Mouse (Mus musculus) intestine, postnatal 0 days (tissue): ENCODE measurements at regions not wholly inside any gene's neighbourhood (a gene's known extent, or its start where the extent isn't known, plus 50 kb on each side); places are given as distances from the start of the nearest gene placed in this dataset.
A peak's percentile ranks its signal among the peaks of the same experiment; 100 is the strongest.

Experiments used
- ATAC-seq: fragments of 200-750 bp; cut with Nextera tagmentation; 2 replicates; pipeline ENCODE4 v1.8.0; 2017; ENCODE audit warnings: mild to moderate bottlenecking, moderate TSS enrichment, moderate library complexity
- H3K27ac ChIP-seq: fragments of 300-500 bp; sonication (generic); 2 replicates; pipeline ENCODE4 v1.5.1; 2014; ENCODE audit warnings: mild to moderate bottlenecking, low read depth, low read length, moderate library complexity
- H3K27me3 ChIP-seq: fragments of 300-500 bp; sonication (generic); replicated peaks from 2 replicates; pipeline ENCODE4 v1.6.1; 2014; ENCODE audit warnings: low read length, mixed read lengths; ENCODE audit not compliant: control insufficient read depth, insufficient read depth
- H3K36me3 ChIP-seq: fragments of 300-500 bp; sonication (generic); 2 replicates; pipeline ENCODE4 v1.6.1; 2014; ENCODE audit warnings: mild to moderate bottlenecking, moderate library complexity; ENCODE audit not compliant: control insufficient read depth, insufficient read depth
- H3K4me1 ChIP-seq: fragments of 300-500 bp; sonication (generic); replicated peaks from 2 replicates; pipeline ENCODE4 v1.6.1; 2014; ENCODE audit warnings: antibody characterized with exemption, low read length, mixed read lengths; ENCODE audit not compliant: control insufficient read depth, insufficient read depth
- H3K4me2 ChIP-seq: fragments of 300-500 bp; sonication (generic); replicated peaks from 2 replicates; pipeline ENCODE4 v1.6.1; 2014; ENCODE audit warnings: low read depth, mild to moderate bottlenecking, moderate library complexity
- H3K4me3 ChIP-seq: fragments of 300-500 bp; sonication (generic); 2 replicates; pipeline ENCODE4 v1.5.1; 2014; ENCODE audit warnings: low read depth, low read length
- H3K9ac ChIP-seq: fragments of 300-500 bp; sonication (generic); 2 replicates; pipeline ENCODE4 v1.6.1; 2014; ENCODE audit warnings: mild to moderate bottlenecking, low read depth, low read length
- H3K9me3 ChIP-seq: fragments of 300-500 bp; sonication (generic); 2 replicates; pipeline ENCODE4 v1.6.1; 2016; ENCODE audit warnings: mixed run types; ENCODE audit not compliant: control insufficient read depth
- CTCF ChIP-seq: sonication (generic); IDR thresholded peaks from 2 replicates; pipeline ENCODE4 v1.5.1; 2016; ENCODE audit warnings: low read depth, mild to moderate bottlenecking, control low read depth, antibody characterized with exemption, moderate library complexity
- WGBS: fragments of 180-500 bp; shearing (Covaris S2); extraction: QIAGEN DNeasy Blood & Tissue Kit; methylation state at CpG from one replicate; pipeline ENCODE4 v1.1.7; 2014; 5-methylcytosine and 5-hydroxymethylcytosine counted together

DNA sequence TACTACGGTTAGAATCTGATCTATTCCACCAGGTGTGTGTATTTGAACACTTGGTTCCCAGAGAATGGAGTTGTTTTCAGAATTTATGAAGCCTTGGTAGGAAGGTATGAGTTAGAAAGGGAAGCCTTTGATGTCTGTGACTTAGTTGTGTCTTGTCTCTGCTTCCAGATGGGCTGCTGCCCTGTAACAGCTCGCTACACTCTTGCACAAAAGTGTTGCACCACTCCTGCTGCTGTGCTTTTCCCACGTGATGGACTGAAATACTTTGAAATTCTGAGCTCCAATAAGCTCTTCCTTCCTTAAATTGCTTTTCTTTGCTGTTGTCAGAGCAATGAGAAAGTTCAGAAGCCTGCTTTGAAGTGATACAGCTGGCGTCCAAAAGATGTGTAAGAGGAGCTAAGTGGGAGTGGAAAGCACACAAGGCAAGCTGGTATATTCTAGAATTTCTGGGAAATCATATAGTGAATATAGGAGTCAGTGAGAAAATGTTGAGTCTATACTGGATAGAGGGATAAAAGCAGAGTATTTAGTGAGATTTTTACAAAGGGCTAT, 174.9 kb upstream of the Kcnq5 start:
- Histone ChIP-seq H3K27me3 (no peaks in the 10 kb centered on the region), H3K9me3 (no peaks in the 10 kb centered on the region), H3K4me1 (no peaks in the 10 kb centered on the region), H3K27ac (no peak overlapping the region), H3K4me3 (no peak overlapping the region), H3K36me3 (no peaks in the 10 kb centered on the region), H3K4me2 (no peak overlapping the region), H3K9ac (no peak overlapping the region)
- WGBS = 52% methylated on average over 4 of the region's 4 CpGs
- TF ChIP-seq CTCF = no peak
- ATAC-seq = no peak

DNA sequence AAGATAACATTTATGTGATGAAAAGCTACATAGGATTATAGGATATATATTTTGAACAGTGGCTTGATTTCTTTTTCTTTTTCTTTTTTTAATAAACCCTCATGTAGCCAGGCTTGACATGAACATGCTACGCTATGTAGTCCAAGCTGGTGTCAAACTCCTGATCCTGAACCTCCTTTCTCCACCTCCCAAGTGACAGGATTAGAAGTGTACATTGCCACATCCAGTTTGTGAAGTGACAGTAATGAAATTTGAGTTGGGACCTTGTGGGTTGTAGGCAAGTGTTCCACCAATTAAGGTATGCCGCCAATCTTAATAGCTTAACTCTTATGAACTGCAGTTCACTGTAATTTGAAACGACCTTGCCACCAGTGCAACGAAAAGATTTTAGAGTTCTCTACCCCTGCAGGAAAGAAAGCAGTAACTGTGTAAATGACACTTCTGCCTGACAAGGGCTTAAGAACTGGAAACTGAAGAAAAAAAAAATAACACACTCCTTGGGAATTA, 156.6 kb upstream of the Kcnq5 start:
- 69% methylated on average over 4 of the region's 4 CpGs for WGBS
- H3K36me3 ChIP-seq = no peaks in the 10 kb centered on the region
- H3K27ac ChIP-seq = no peak overlapping the region
- no peak overlapping the region for H3K4me2 ChIP-seq
- no peaks in the 10 kb centered on the region for H3K27me3 ChIP-seq
- no peaks in the 10 kb centered on the region for H3K9me3 ChIP-seq
- TF ChIP-seq CTCF = no peak
- H3K4me1 ChIP-seq = no peaks in the 10 kb centered on the region
- H3K9ac ChIP-seq = no peak overlapping the region
- ATAC-seq = no peak
- H3K4me3 ChIP-seq = no peak overlapping the region

DNA sequence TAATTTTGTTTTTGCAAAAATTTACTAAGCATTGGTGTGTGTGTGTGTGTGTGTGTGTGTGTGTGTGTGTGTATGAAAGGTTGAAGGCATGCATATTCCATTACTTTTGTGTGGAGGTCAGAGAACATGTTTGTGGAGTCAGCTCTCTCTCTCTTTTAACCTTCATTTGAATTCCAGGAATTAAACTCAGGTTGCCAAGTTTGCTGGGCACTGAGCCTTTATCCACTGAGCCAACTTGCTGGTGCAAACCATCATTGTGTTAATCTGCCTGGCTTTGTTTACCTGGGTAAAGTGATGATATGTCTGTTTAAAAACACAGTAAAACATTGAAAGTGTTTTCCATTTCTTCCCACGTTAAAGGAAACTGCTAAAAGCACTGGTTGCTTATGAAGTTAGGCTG, 154.7 kb upstream of the Kcnq5 start:
- WGBS = 34% methylated on average over 1 of the region's 1 CpGs
- no peaks in the 10 kb centered on the region for H3K27me3 ChIP-seq
- no peak for TF ChIP-seq CTCF
- H3K4me1 ChIP-seq = no peaks in the 10 kb centered on the region
- H3K9me3 ChIP-seq = no peaks in the 10 kb centered on the region
- H3K36me3 ChIP-seq = no peaks in the 10 kb centered on the region
- no peak overlapping the region for H3K27ac ChIP-seq
- no peak for ATAC-seq
- H3K4me2 ChIP-seq = no peak overlapping the region
- H3K4me3 ChIP-seq = no peak overlapping the region
- H3K9ac ChIP-seq = no peak overlapping the region

DNA sequence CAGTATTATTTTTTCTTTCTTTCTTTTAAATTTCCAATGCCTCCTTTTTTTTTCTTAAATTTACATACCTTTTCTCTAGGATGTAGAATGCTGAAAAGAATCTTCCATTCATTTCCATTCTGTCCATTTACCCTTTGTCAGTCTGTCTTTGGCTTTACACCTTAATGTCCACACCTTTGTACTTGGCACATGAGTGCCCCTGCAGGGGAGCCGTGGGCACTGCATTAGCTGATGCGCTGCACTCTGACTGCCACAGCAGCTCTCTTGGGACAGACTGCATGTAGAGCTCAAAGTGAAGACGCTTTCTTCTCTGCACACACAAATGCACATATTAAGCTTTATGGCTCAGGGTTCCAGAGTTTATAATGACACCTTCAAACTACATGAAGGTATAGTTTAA, 143.8 kb upstream of the Kcnq5 start:
- Histone ChIP-seq H3K27me3 (no peaks in the 10 kb centered on the region), H3K4me1 (no peaks in the 10 kb centered on the region), H3K4me3 (no peak overlapping the region), H3K4me2 (no peak overlapping the region), H3K36me3 (no peaks in the 10 kb centered on the region), H3K9ac (no peak overlapping the region), H3K27ac (no peak overlapping the region), H3K9me3 (no peaks in the 10 kb centered on the region)
- peak; percentile 38 for TF ChIP-seq CTCF
- 37% methylated on average over 3 of the region's 3 CpGs for WGBS
- no peak for ATAC-seq

DNA sequence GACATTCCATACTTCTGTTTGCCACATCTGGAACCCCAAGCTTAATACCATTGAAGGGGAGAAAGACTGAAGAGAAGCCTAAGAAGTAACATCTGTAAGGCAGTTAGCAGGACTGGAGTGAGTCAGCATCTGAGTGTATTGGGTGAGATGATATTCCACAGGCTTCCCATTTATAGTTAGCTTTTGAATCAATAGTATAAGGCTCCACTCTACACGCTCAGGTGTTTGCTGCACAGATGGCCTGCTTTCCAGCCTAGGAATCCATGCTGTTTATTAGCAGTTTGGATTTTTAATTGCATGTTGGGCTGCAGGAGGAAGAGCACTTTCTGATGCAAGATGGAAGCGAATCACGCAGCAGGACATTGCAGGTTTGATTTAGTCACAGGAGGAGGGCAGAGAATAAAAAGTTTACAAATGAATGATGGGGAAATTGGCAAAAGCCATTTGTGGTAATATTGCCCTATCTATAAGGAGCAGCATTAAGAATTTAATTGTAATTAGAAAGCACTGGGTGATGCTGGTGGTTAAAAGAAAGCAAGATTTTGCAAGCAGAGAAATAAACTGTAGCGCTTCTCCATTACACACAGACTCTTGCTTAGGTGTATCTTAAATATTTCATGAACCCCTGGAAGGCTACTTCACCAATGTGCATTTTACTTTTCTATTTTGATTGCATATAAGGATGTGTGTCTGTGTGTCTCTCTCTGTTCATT, 109.8 kb upstream of the Kcnq5 start:
- H3K36me3 ChIP-seq = no peaks in the 10 kb centered on the region
- no peak overlapping the region for H3K4me2 ChIP-seq
- ATAC-seq = no peak
- WGBS = 88% methylated on average over 4 of the region's 4 CpGs
- H3K4me3 ChIP-seq = no peak overlapping the region
- no peaks in the 10 kb centered on the region for H3K4me1 ChIP-seq
- H3K27ac ChIP-seq = no peak overlapping the region
- H3K27me3 ChIP-seq = no peaks in the 10 kb centered on the region
- no peak overlapping the region for H3K9ac ChIP-seq
- no peaks in the 10 kb centered on the region for H3K9me3 ChIP-seq
- TF ChIP-seq CTCF = no peak

DNA sequence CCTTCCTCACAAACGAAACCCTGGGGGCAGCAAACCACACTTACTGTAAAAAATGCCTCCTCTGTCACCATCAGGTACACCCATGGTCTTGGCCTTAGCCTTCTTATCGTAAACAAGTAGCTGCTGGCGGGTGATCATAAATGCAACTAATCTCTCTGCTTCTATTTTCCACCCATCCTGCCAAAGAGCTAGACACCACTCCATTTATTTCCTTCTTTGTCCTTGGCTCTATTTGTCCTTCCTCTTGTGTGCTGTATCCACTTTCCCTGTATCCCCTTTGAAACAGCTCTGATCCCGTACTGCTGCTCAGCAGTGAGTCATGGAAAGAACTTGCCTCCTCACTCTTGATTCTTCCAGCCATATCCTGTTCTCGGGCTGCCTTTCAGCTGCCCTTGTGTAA, 108.3 kb upstream of the Kcnq5 start:
- 73% methylated on average over 5 of the region's 5 CpGs for WGBS
- Histone ChIP-seq H3K4me1 (no peaks in the 10 kb centered on the region), H3K27ac (no peak overlapping the region), H3K36me3 (no peaks in the 10 kb centered on the region), H3K4me3 (no peak overlapping the region), H3K9ac (no peak overlapping the region), H3K27me3 (no peaks in the 10 kb centered on the region), H3K9me3 (no peaks in the 10 kb centered on the region), H3K4me2 (no peak overlapping the region)
- no peak for ATAC-seq
- no peak for TF ChIP-seq CTCF
